Mouse (Mus musculus) olfactory bulb, adult 2 months (tissue): ENCODE measurements around the gene Trex2. TPM values are rescaled to one million over a fixed set of nuclear protein-coding genes. Genes with fewer than 3 reads are reported as not detected.

Experiments used
- H3K27ac ChIP-seq: fragments of 200-500 bp; 2 replicates; pipeline ENCODE4 v1.5.1; 2012; ENCODE audit warnings: low read depth, low read length; ENCODE audit not compliant: insufficient read depth
- H3K4me1 ChIP-seq: fragments of 200-500 bp; 2 replicates; pipeline ENCODE4 v1.6.1; 2012; ENCODE audit warnings: low read length; ENCODE audit not compliant: control insufficient read depth, insufficient read depth
- H3K4me3 ChIP-seq: fragments of 200-500 bp; 2 replicates; pipeline ENCODE4 v1.5.1; 2012; ENCODE audit warnings: mild to moderate bottlenecking, low read depth, low read length, moderate library complexity; ENCODE audit not compliant: insufficient read depth
- CTCF ChIP-seq: fragments of 200-500 bp; IDR thresholded peaks from 2 replicates; pipeline ENCODE4 v1.5.1; 2012; ENCODE audit warnings: low read depth, mild to moderate bottlenecking, low read length, moderate library complexity; ENCODE audit not compliant: insufficient read depth
- POLR2A ChIP-seq: fragments of 200-500 bp; IDR thresholded peaks from 2 replicates; pipeline ENCODE4 v1.6.1; 2012; ENCODE audit warnings: mild to moderate bottlenecking, low read depth, low read length, moderate library complexity; ENCODE audit not compliant: insufficient read depth
- WGBS: fragments of 180-500 bp; shearing (Covaris S2); methylation state at CpG from one replicate; pipeline ENCODE4 v1.1.7; 2018; 5-methylcytosine and 5-hydroxymethylcytosine counted together
- polyA plus RNA-seq: library from polyadenylated mRNA; stranded (reverse); fragments of >200 nt; gene quantifications from 2 replicates; pipeline ENCODE4 v1.2.4, GENCODE M21; 2012; ENCODE audit warnings: low replicate concordance; ENCODE audit not compliant: missing spikeins, insufficient read depth, insufficient read length

Trex2 gene
- polyA plus RNA-seq, 1 experiment, result not detected

- Histone ChIP-seq H3K27ac (no peak overlapping the region), H3K4me3 (no peak overlapping the region), H3K4me1 (peaks cover 6% of the 10 kb centered on the region)
- WGBS, result 100% methylated on average over 1 of the region's 1 CpGs
- no peak for TF ChIP-seq POLR2A
- TF ChIP-seq CTCF, result no peak
Measured at GRCm38 (mm10) chrX:73475658-73476256, 40.6 kb upstream of the Trex2 start.

- WGBS, result 60% methylated on average over 12 of the region's 12 CpGs
- no peaks in the 10 kb centered on the region for H3K4me1 ChIP-seq
- no peak for TF ChIP-seq CTCF
- no peak for TF ChIP-seq POLR2A
- H3K4me3 ChIP-seq, result no peak overlapping the region
- H3K27ac ChIP-seq, result no peak overlapping the region
Measured at GRCm38 (mm10) chrX:73474340-73475165, 39.4 kb upstream of the Trex2 start.

GRCm38 (mm10) chrX:73471764-73472163 lies 36.6 kb upstream of the Trex2 start:
- Histone ChIP-seq H3K4me3 (no peak overlapping the region), H3K4me1 (no peaks in the 10 kb centered on the region), H3K27ac (no peak overlapping the region)
- TF ChIP-seq POLR2A (no peak), CTCF (no peak)
- WGBS, result 87% methylated on average over 3 of the region's 3 CpGs

- no peak for TF ChIP-seq POLR2A
- TF ChIP-seq CTCF, result no peak
- 36% methylated on average over 1 of the region's 1 CpGs for WGBS
- Histone ChIP-seq H3K4me3 (no peak overlapping the region), H3K4me1 (peaks cover 5% of the 10 kb centered on the region; the same call in 1 of the 2 replicates), H3K27ac (no peak overlapping the region)
Measured at GRCm38 (mm10) chrX:73468752-73469151, 33.6 kb upstream of the Trex2 start.

GRCm38 (mm10) chrX:73468330-73468729 lies 33.2 kb upstream of the Trex2 start:
- 72% methylated on average over 3 of the region's 3 CpGs for WGBS
- TF ChIP-seq CTCF, result no peak
- no peak for TF ChIP-seq POLR2A
- Histone ChIP-seq H3K4me3 (no peak overlapping the region), H3K27ac (no peak overlapping the region), H3K4me1 (peaks cover 5% of the 10 kb centered on the region; the same call in 1 of the 2 replicates)

GRCm38 (mm10) chrX:73467446-73468241 lies 32.5 kb upstream of the Trex2 start:
- 61% methylated on average over 5 of the region's 5 CpGs for WGBS
- H3K4me1 ChIP-seq, result peaks cover 5% of the 10 kb centered on the region; the same call in 1 of the 2 replicates
- TF ChIP-seq POLR2A (no peak), CTCF (no peak)
- H3K4me3 ChIP-seq, result no peak overlapping the region
- no peak overlapping the region; the same call in 1 of the 2 replicates for H3K27ac ChIP-seq

GRCm38 (mm10) chrX:73465483-73466186 lies 30.5 kb upstream of the Trex2 start:
- 48% methylated on average over 9 of the region's 9 CpGs for WGBS
- Histone ChIP-seq H3K4me3 (no peak overlapping the region), H3K27ac (no peak overlapping the region), H3K4me1 (peaks cover 5% of the 10 kb centered on the region; the same call in 1 of the 2 replicates)
- no peak for TF ChIP-seq POLR2A
- no peak for TF ChIP-seq CTCF

- H3K27ac ChIP-seq, result no peak overlapping the region
- H3K4me1 ChIP-seq, result peaks cover 9% of the 10 kb centered on the region; the same call in 1 of the 2 replicates
- TF ChIP-seq POLR2A, result no peak
- TF ChIP-seq CTCF, result no peak
- WGBS, result 78% methylated on average over 4 of the region's 4 CpGs
- no peak overlapping the region for H3K4me3 ChIP-seq
Measured at GRCm38 (mm10) chrX:73460792-73461191, 25.6 kb upstream of the Trex2 start.
